Comparison of ENCODE assay signal across 9 mouse cellular contexts in the genomic region with DNA sequence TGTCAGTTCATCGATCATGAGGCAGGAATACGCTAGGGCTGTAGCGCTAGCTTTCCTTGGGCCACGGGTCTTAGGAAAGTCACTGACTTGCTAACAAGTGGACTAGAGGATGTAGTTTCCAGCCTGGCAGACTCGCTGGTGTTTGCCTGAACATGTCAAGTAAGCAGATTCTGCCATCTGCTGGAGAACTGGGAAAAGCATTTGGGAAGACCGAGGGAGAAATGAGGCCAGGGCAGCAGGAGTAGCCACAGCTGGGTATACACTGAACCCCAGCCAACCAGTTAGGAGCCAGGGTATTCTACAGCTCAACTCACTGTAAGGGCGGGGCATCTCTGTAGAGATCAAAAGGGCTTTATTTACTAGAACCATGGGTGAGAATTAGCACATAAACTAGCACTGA. TPM values are rescaled to one million over a fixed set of nuclear protein-coding genes. Genes with fewer than 3 reads are reported as not detected.
DNase-seq lines count a peak whose midpoint lies in the region; ATAC-seq and TF ChIP-seq lines count a peak whose summit lies in the region.
"Had no signal": no experiment of that assay in that cellular context is flagged by ENCODE, and none has a peak within 500 bp of the region (broad histone marks: within the 10 kb centered on the region; RNA-seq: fewer than 3 reads in every experiment).

No protein-coding gene starts in this region.

- no peaks in the 10 kb centered on the region for H3K27me3 ChIP-seq in forebrain, embryonic 14.5 days (replicated peaks; ENCODE audit: control insufficient read depth, insufficient read depth, low read length)
- H3K27me3 ChIP-seq in forebrain, embryonic 12.5 days, result no peaks in the 10 kb centered on the region

- H3K27ac ChIP-seq in forebrain, embryonic 14.5 days (ENCODE audit: low read depth, low read length), result no peak overlapping the region
- no peak overlapping the region for H3K27ac ChIP-seq in forebrain, embryonic 12.5 days

- TF ChIP-seq POLR2A in lung, adult 2 months (IDR thresholded peaks at IDR 0.05; ENCODE audit: borderline replicate concordance, extremely low read depth, low read depth, low read length), result no peak
- no peak for TF ChIP-seq POLR2A in brain, embryonic 14.5 days (IDR thresholded peaks at IDR 0.05; ENCODE audit: borderline replicate concordance, extremely low read depth, insufficient read depth, insufficient read length, poor library complexity, severe bottlenecking)

- no peaks in the 10 kb centered on the region for H3K9me3 ChIP-seq in forebrain, embryonic 14.5 days (replicated peaks; ENCODE audit: control insufficient read depth, low read length)
- H3K9me3 ChIP-seq in forebrain, embryonic 12.5 days, result no peaks in the 10 kb centered on the region

- TF ChIP-seq CTCF in lung, adult 2 months (IDR thresholded peaks at IDR 0.05; ENCODE audit: insufficient read depth, low read length), result 0 out of 2 replicates have a peak, but pooled peaks have one; percentile 2
- peak; percentile 67; the same call in 1 of the 2 replicates for TF ChIP-seq CTCF in brain, embryonic 14.5 days (IDR thresholded peaks at IDR 0.05; ENCODE audit: borderline replicate concordance, extremely low read depth, insufficient read depth, insufficient read length)

- peaks cover 2% of the 10 kb centered on the region for H3K4me1 ChIP-seq in forebrain, embryonic 14.5 days (ENCODE audit: control insufficient read depth, insufficient read depth, low read length)
- H3K4me1 ChIP-seq in forebrain, embryonic 12.5 days, result peaks cover 6% of the 10 kb centered on the region
- H3K4me1 ChIP-seq in lung, adult 2 months (ENCODE audit: control insufficient read depth, insufficient read depth, low read length), result no peaks in the 10 kb centered on the region

- 59% methylated on average over 7 of the region's 7 CpGs for WGBS in forebrain, embryonic 14.5 days
- WGBS in forebrain, embryonic 12.5 days, result 59% methylated on average over 7 of the region's 7 CpGs
- 53% methylated on average over 7 of the region's 7 CpGs for WGBS in lung, adult 2 months

- intact Hi-C loops in gastrocnemius, postnatal 14 days (cut with DNase I; ENCODE audit: low total_unique reads), result no loop called here

- H3K9ac ChIP-seq in forebrain, embryonic 14.5 days (ENCODE audit: low read length), result no peak overlapping the region
- no peak overlapping the region for H3K9ac ChIP-seq in forebrain, embryonic 12.5 days

- ATAC-seq in forebrain, embryonic 14.5 days, result no peak
- no peak for ATAC-seq in forebrain, embryonic 12.5 days (ENCODE audit: low FRiP score)

- no peak overlapping the region for H3K4me2 ChIP-seq in forebrain, embryonic 14.5 days (ENCODE audit: low read length)
- H3K4me2 ChIP-seq in forebrain, embryonic 12.5 days, result no peak overlapping the region

- H3K36me3 ChIP-seq in forebrain, embryonic 14.5 days (ENCODE audit: control insufficient read depth, insufficient read depth, low read length), result peaks cover 47% of the 10 kb centered on the region
- peaks cover 48% of the 10 kb centered on the region for H3K36me3 ChIP-seq in forebrain, embryonic 12.5 days (replicated peaks)

- H3K4me3 ChIP-seq in forebrain, embryonic 14.5 days (ENCODE audit: low read depth, low read length), result no peak overlapping the region
- H3K4me3 ChIP-seq in forebrain, embryonic 12.5 days (replicated peaks), result no peak overlapping the region
- H3K4me3 ChIP-seq in lung, adult 2 months (replicated peaks; ENCODE audit: extremely low read depth, low read depth, low read length), result no peak overlapping the region

- DNase-seq in forebrain, embryonic 14.5 days (ENCODE audit: low spot score), result peak; percentile 69
- no peak for DNase-seq in lung, adult 2 months
- no peak for DNase-seq in lung, postnatal 14 days
- peak; percentile 78 for DNase-seq in brain, embryonic 14.5 days (ENCODE audit: low read depth)
- DNase-seq in retina, embryonic 14.5 days (ENCODE audit: low spot score), result peak; percentile 71
- DNase-seq in layer of hippocampus, postnatal 14 days (ENCODE audit: low spot score in 2 of 2), result no peak
- DNase-seq in gastrocnemius, postnatal 14 days, result no peak

RNA-seq across cellular contexts. Expression of gene Ttf1, which starts 6.3 kb away (rescaled TPM):
- polyA plus RNA-seq in forebrain, embryonic 14.5 days (2014; fragmentation: Nextera tagmentation; extraction: Ambion mirVana), result 6.0 and 7.4 TPM in 2 replicates
- 10.9 and 12.5 TPM in 2 replicates for polyA plus RNA-seq in forebrain, embryonic 12.5 days (2016; fragmentation: Nextera tagmentation; extraction: Ambion mirVana)
- 4.6 and 7.2 TPM in 2 replicates for polyA plus RNA-seq in lung, adult 2 months (2012; rRNA removed)
- 16.5 and 16.6 TPM in 2 replicates for polyA plus RNA-seq in brain, embryonic 14.5 days (2012; rRNA removed)
- total RNA-seq in layer of hippocampus, postnatal 14 days (2021), result 10 to 100 TPM; 11.2 to 12.5 TPM
- total RNA-seq in gastrocnemius, postnatal 14 days (2021), result 1 to 10 TPM; 3.2 to 3.5 TPM

RNA-seq across cellular contexts. Expression of gene Cfap77, which starts 11.5 kb away (rescaled TPM):
- 0.11 TPM in 1 of 2 replicates, not detected in the other for polyA plus RNA-seq in forebrain, embryonic 14.5 days (2014; fragmentation: Nextera tagmentation; extraction: Ambion mirVana)
- polyA plus RNA-seq in forebrain, embryonic 12.5 days (2016; fragmentation: Nextera tagmentation; extraction: Ambion mirVana), result 0.19 and 0.26 TPM in 2 replicates
- polyA plus RNA-seq in lung, adult 2 months (2012; rRNA removed), result 4.0 and 4.6 TPM in 2 replicates
- polyA plus RNA-seq in brain, embryonic 14.5 days (2012; rRNA removed), result 0.79 and 1.8 TPM in 2 replicates
- total RNA-seq in layer of hippocampus, postnatal 14 days (2021), result 1 to 10 TPM in 1 of 2 experiments, under 1 TPM in 1; 0.69 to 1.2 TPM
- not detected for total RNA-seq in gastrocnemius, postnatal 14 days (2021)
- total RNA-seq: neutrophil, adult 5-6 weeks had no signal

RNA-seq across cellular contexts. Expression of gene Setx, which starts 57.6 kb away (rescaled TPM):
- 13.2 and 21.5 TPM in 2 replicates for polyA plus RNA-seq in forebrain, embryonic 14.5 days (2014; fragmentation: Nextera tagmentation; extraction: Ambion mirVana)
- 18.6 and 19.2 TPM in 2 replicates for polyA plus RNA-seq in forebrain, embryonic 12.5 days (2016; fragmentation: Nextera tagmentation; extraction: Ambion mirVana)
- 3.5 and 5.8 TPM in 2 replicates for polyA plus RNA-seq in lung, adult 2 months (2012; rRNA removed)
- polyA plus RNA-seq in brain, embryonic 14.5 days (2012; rRNA removed), result 15.0 and 20.3 TPM in 2 replicates
- 10 to 100 TPM; 43.8 to 52.8 TPM for total RNA-seq in layer of hippocampus, postnatal 14 days (2021)
- total RNA-seq in gastrocnemius, postnatal 14 days (2021), result 10 to 100 TPM; 19.2 to 24.1 TPM

Comparison
In these comparisons a context has a peak if more than half of its experiments do, and no peak if none do; other contexts are left out.
1. DNase-seq: peak in forebrain, embryonic 14.5 days (single experiment), brain, embryonic 14.5 days (single experiment) and retina, embryonic 14.5 days (single experiment); none in lung, adult 2 months (single experiment), lung, postnatal 14 days (single experiment), layer of hippocampus, postnatal 14 days (0 of 2) and gastrocnemius, postnatal 14 days (single experiment).